ENCODE assay signal across 18 mouse cellular contexts in genomic region chr1:191932986-191933632, GRCm38 (mm10). TPM values are rescaled to one million over a fixed set of nuclear protein-coding genes. Genes with fewer than 3 reads are reported as not detected.
DNase-seq lines count a peak whose midpoint lies in the region; ATAC-seq and TF ChIP-seq lines count a peak whose summit lies in the region.
"Had no signal": no experiment of that assay in that cellular context is flagged by ENCODE, and none has a peak within 500 bp of the region (broad histone marks: within the 10 kb centered on the region; RNA-seq: fewer than 3 reads in every experiment).

No protein-coding gene starts in this region.

- H3K27me3 ChIP-seq in intestine, embryonic 15.5 days (replicated peaks) = no peaks in the 10 kb centered on the region
- no peaks in the 10 kb centered on the region for H3K27me3 ChIP-seq in intestine, postnatal 0 days (replicated peaks; ENCODE audit: control insufficient read depth, insufficient read depth, low read length)
- H3K27me3 ChIP-seq in midbrain, embryonic 11.5 days (ENCODE audit: control insufficient read depth, insufficient read depth, low read length) = peaks cover 3% of the 10 kb centered on the region; the same call in 1 of the 2 replicates
- no peaks in the 10 kb centered on the region for H3K27me3 ChIP-seq in midbrain, embryonic 15.5 days (replicated peaks)
- H3K27me3 ChIP-seq: limb, embryonic 15.5 days had no signal

- no peaks in the 10 kb centered on the region for H3K4me1 ChIP-seq in intestine, embryonic 15.5 days (replicated peaks)
- H3K4me1 ChIP-seq in intestine, postnatal 0 days (replicated peaks; ENCODE audit: control insufficient read depth, insufficient read depth, low read length) = no peaks in the 10 kb centered on the region
- H3K4me1 ChIP-seq in midbrain, embryonic 11.5 days (ENCODE audit: control insufficient read depth, insufficient read depth, low read length) = no peaks in the 10 kb centered on the region
- no peaks in the 10 kb centered on the region for H3K4me1 ChIP-seq in midbrain, embryonic 15.5 days
- H3K4me1 ChIP-seq: liver, embryonic 15.5 days; midbrain, embryonic 12.5 days had no signal

- WGBS in intestine, embryonic 15.5 days = 60% methylated on average over 4 of the region's 4 CpGs
- WGBS in intestine, postnatal 0 days = 48% methylated on average over 4 of the region's 4 CpGs
- 79% methylated on average over 4 of the region's 4 CpGs for WGBS in midbrain, embryonic 11.5 days
- WGBS in midbrain, embryonic 15.5 days = 89% methylated on average over 4 of the region's 4 CpGs

- TF ChIP-seq CTCF in intestine, postnatal 0 days (IDR thresholded peaks at IDR 0.05; ENCODE audit: low read depth) = no peak

- H3K4me2 ChIP-seq in intestine, embryonic 15.5 days (replicated peaks) = no peak overlapping the region
- no peak overlapping the region for H3K4me2 ChIP-seq in intestine, postnatal 0 days (replicated peaks; ENCODE audit: low read depth)
- H3K4me2 ChIP-seq in midbrain, embryonic 11.5 days = no peak overlapping the region
- no peak overlapping the region for H3K4me2 ChIP-seq in midbrain, embryonic 15.5 days
- H3K4me2 ChIP-seq: limb, embryonic 15.5 days; liver, embryonic 15.5 days; midbrain, embryonic 12.5 days had no signal

- peak; percentile 77 for DNase-seq in midbrain, embryonic 11.5 days (ENCODE audit: low spot score, missing footprints)
- DNase-seq in ES-CJ7 (ENCODE audit: low read depth, low spot score) = peak; percentile 95
- DNase-seq in ZHBTc4 (ENCODE audit: low read depth, low spot score) = peak; percentile 81
- DNase-seq in adrenal gland, adult (ENCODE audit: inconsistent age in 2 of 2, low spot score in 1 of 2) = no peak
- DNase-seq: adrenal gland, adult 2 months; cerebellum, adult 11-12 months; cerebellum, postnatal 10 days; kidney, adult 9 months; layer of hippocampus, adult 9-11 months; lung, postnatal 10 days had no signal

- H3K36me3 ChIP-seq in intestine, embryonic 15.5 days = no peaks in the 10 kb centered on the region
- no peaks in the 10 kb centered on the region for H3K36me3 ChIP-seq in intestine, postnatal 0 days (ENCODE audit: control insufficient read depth, insufficient read depth)
- no peaks in the 10 kb centered on the region for H3K36me3 ChIP-seq in midbrain, embryonic 11.5 days (ENCODE audit: control insufficient read depth, insufficient read depth, low read length)
- no peaks in the 10 kb centered on the region for H3K36me3 ChIP-seq in midbrain, embryonic 15.5 days (replicated peaks)
- H3K36me3 ChIP-seq: hindbrain, embryonic 10.5 days; limb, embryonic 15.5 days; liver, embryonic 15.5 days; midbrain, embryonic 12.5 days had no signal

- no peak overlapping the region for H3K27ac ChIP-seq in intestine, embryonic 15.5 days
- no peak overlapping the region for H3K27ac ChIP-seq in intestine, postnatal 0 days (ENCODE audit: low read depth, low read length)
- H3K27ac ChIP-seq in midbrain, embryonic 11.5 days (ENCODE audit: low read depth, low read length) = no peak overlapping the region
- H3K27ac ChIP-seq in midbrain, embryonic 15.5 days = no peak overlapping the region
- H3K27ac ChIP-seq: hindbrain, embryonic 10.5 days; limb, embryonic 15.5 days; liver, embryonic 15.5 days; midbrain, embryonic 12.5 days had no signal

- H3K9me3 ChIP-seq in intestine, embryonic 15.5 days = no peaks in the 10 kb centered on the region
- H3K9me3 ChIP-seq in intestine, postnatal 0 days (ENCODE audit: control insufficient read depth) = no peaks in the 10 kb centered on the region
- no peaks in the 10 kb centered on the region for H3K9me3 ChIP-seq in midbrain, embryonic 11.5 days (ENCODE audit: control insufficient read depth, low read length)
- H3K9me3 ChIP-seq in midbrain, embryonic 15.5 days = no peaks in the 10 kb centered on the region
- H3K9me3 ChIP-seq: hindbrain, embryonic 10.5 days; limb, embryonic 15.5 days; liver, embryonic 15.5 days; midbrain, embryonic 12.5 days had no signal

- H3K9ac ChIP-seq in intestine, embryonic 15.5 days = no peak overlapping the region
- no peak overlapping the region for H3K9ac ChIP-seq in intestine, postnatal 0 days (ENCODE audit: low read depth, low read length)
- H3K9ac ChIP-seq in midbrain, embryonic 11.5 days (ENCODE audit: low read length) = no peak overlapping the region
- no peak overlapping the region for H3K9ac ChIP-seq in midbrain, embryonic 15.5 days
- H3K9ac ChIP-seq: limb, embryonic 15.5 days; liver, embryonic 15.5 days; midbrain, embryonic 12.5 days had no signal

- no peak overlapping the region for H3K4me3 ChIP-seq in intestine, embryonic 15.5 days (replicated peaks)
- H3K4me3 ChIP-seq in intestine, postnatal 0 days (ENCODE audit: low read depth, low read length) = no peak overlapping the region
- no peak overlapping the region for H3K4me3 ChIP-seq in midbrain, embryonic 11.5 days (ENCODE audit: low read depth, low read length)
- H3K4me3 ChIP-seq in midbrain, embryonic 15.5 days = no peak overlapping the region
- H3K4me3 ChIP-seq: hindbrain, embryonic 10.5 days; limb, embryonic 15.5 days; liver, embryonic 15.5 days; midbrain, embryonic 12.5 days had no signal

- peak; percentile 47 for ATAC-seq in intestine, embryonic 15.5 days
- ATAC-seq in intestine, postnatal 0 days = no peak
- ATAC-seq in midbrain, embryonic 11.5 days (ENCODE audit: low FRiP score) = no peak
- no peak for ATAC-seq in midbrain, embryonic 15.5 days (replicated peaks)

RNA-seq across cellular contexts. Expression of gene Slc30a1, which starts 26.5 kb away (rescaled TPM):
- 4.5 and 5.5 TPM in 2 replicates for polyA plus RNA-seq in intestine, embryonic 15.5 days (2015; fragmentation: Nextera tagmentation; extraction: Ambion mirVana)
- polyA plus RNA-seq in intestine, postnatal 0 days (2015; fragmentation: Nextera tagmentation; extraction: Ambion mirVana) = 11.6 and 12.8 TPM in 2 replicates
- 2.4 and 2.6 TPM in 2 replicates for polyA plus RNA-seq in midbrain, embryonic 11.5 days (2014; fragmentation: Nextera tagmentation; extraction: Ambion mirVana)
- 3.7 and 4.3 TPM in 2 replicates for polyA plus RNA-seq in midbrain, embryonic 15.5 days (2015; fragmentation: Nextera tagmentation; extraction: Ambion mirVana)

RNA-seq across cellular contexts. Expression of gene Rd3, which starts 44.1 kb away (rescaled TPM):
- 0.18 and 0.20 TPM in 2 replicates for polyA plus RNA-seq in intestine, embryonic 15.5 days (2015; fragmentation: Nextera tagmentation; extraction: Ambion mirVana)
- polyA plus RNA-seq in intestine, postnatal 0 days (2015; fragmentation: Nextera tagmentation; extraction: Ambion mirVana) = 0.08 and 0.10 TPM in 2 replicates
- 1.3 and 1.7 TPM in 2 replicates for polyA plus RNA-seq in midbrain, embryonic 11.5 days (2014; fragmentation: Nextera tagmentation; extraction: Ambion mirVana)
- 2.9 and 3.1 TPM in 2 replicates for polyA plus RNA-seq in midbrain, embryonic 15.5 days (2015; fragmentation: Nextera tagmentation; extraction: Ambion mirVana)
- polyA plus RNA-seq: C2C12 had no signal

Comparison
In these comparisons a context has a peak if more than half of its experiments do, and no peak if none do; other contexts are left out.
1. DNase-seq: peak in midbrain, embryonic 11.5 days (single experiment), ES-CJ7 (single experiment) and ZHBTc4 (single experiment); none in adrenal gland, adult (0 of 2).